Mouse (Mus musculus) embryonic facial prominence, embryonic 13.5 days (tissue): ENCODE data around the gene Senp1. TPM values are rescaled to one million over a fixed set of nuclear protein-coding genes. Genes with fewer than 3 reads are reported as not detected.

Experiments
- ATAC-seq: fragments of 200-750 bp; cut with Nextera tagmentation; 2 replicates; pipeline ENCODE4 v1.8.0; 2017; ENCODE audit warnings: low read depth; ENCODE audit not compliant: insufficient number of reproducible peaks, insufficient read depth, low FRiP score, low TSS enrichment
- H3K27ac ChIP-seq: fragments of 300-500 bp; sonication (generic); 2 replicates; pipeline ENCODE4 v1.5.1; 2015; ENCODE audit warnings: moderate library complexity, mild to moderate bottlenecking, inconsistent platforms
- H3K27me3 ChIP-seq: fragments of 300-500 bp; sonication (generic); 2 replicates; pipeline ENCODE4 v1.6.1; 2015; ENCODE audit warnings: mild to moderate bottlenecking, inconsistent platforms
- H3K36me3 ChIP-seq: fragments of 300-500 bp; sonication (generic); 2 replicates; pipeline ENCODE4 v1.6.1; 2015; ENCODE audit warnings: mild to moderate bottlenecking, inconsistent platforms
- H3K4me1 ChIP-seq: fragments of 300-500 bp; sonication (generic); 2 replicates; pipeline ENCODE4 v1.6.1; 2015; ENCODE audit warnings: inconsistent platforms
- H3K4me2 ChIP-seq: fragments of 300-500 bp; sonication (generic); 2 replicates; pipeline ENCODE4 v1.6.1; 2015; ENCODE audit warnings: moderate library complexity, mild to moderate bottlenecking, inconsistent platforms
- H3K4me3 ChIP-seq: fragments of 300-500 bp; sonication (generic); 2 replicates; pipeline ENCODE4 v1.5.1; 2015; ENCODE audit warnings: mild to moderate bottlenecking, inconsistent platforms
- H3K9ac ChIP-seq: fragments of 300-500 bp; sonication (generic); 2 replicates; pipeline ENCODE4 v1.6.1; 2015; ENCODE audit warnings: mild to moderate bottlenecking, inconsistent platforms
- H3K9me3 ChIP-seq: fragments of 300-500 bp; sonication (generic); 2 replicates; pipeline ENCODE4 v1.6.1; 2016; ENCODE audit warnings: inconsistent platforms
- WGBS: fragments of 180-500 bp; shearing (Covaris S2); methylation state at CpG from one replicate; pipeline ENCODE4 v1.1.7; 2015; ENCODE audit warnings: mixed read lengths; 5-methylcytosine and 5-hydroxymethylcytosine counted together
- polyA plus RNA-seq: library from polyadenylated mRNA; unstranded; fragments of >200 nt; fragmentation: Nextera tagmentation; extraction: Ambion mirVana; gene quantifications from 2 replicates; pipeline ENCODE4 v1.2.1, GENCODE M21; 2015

Senp1 gene
- polyA plus RNA-seq, 1 experiment from 2014 or later, result 36.5 TPM

GRCm38 (mm10) chr15:98120831-98121230 is 27.3 kb upstream of the Senp1 start:
- Histone ChIP-seq H3K27ac (no peak overlapping the region), H3K9ac (peak overlapping the region; percentile 46; the same call in 1 of the 2 replicates), H3K27me3 (no peaks in the 10 kb centered on the region), H3K4me3 (no peak overlapping the region), H3K4me2 (no peak overlapping the region), H3K4me1 (no peaks in the 10 kb centered on the region), H3K9me3 (no peaks in the 10 kb centered on the region), H3K36me3 (peaks cover 94% of the 10 kb centered on the region)
- no peak for ATAC-seq
- WGBS, result 93% methylated on average over 20 of the region's 20 CpGs

- no peaks in the 10 kb centered on the region for H3K4me1 ChIP-seq
- no peak overlapping the region for H3K4me2 ChIP-seq
- 84% methylated on average over 12 of the region's 12 CpGs for WGBS
- no peak overlapping the region for H3K4me3 ChIP-seq
- peaks cover 94% of the 10 kb centered on the region for H3K36me3 ChIP-seq
- no peaks in the 10 kb centered on the region for H3K27me3 ChIP-seq
- no peak overlapping the region for H3K9ac ChIP-seq
- no peak overlapping the region for H3K27ac ChIP-seq
- no peak for ATAC-seq
- H3K9me3 ChIP-seq, result no peaks in the 10 kb centered on the region
Measured at GRCm38 (mm10) chr15:98119363-98119762, 25.8 kb upstream of the Senp1 start.

- no peak overlapping the region for H3K27ac ChIP-seq
- ATAC-seq, result no peak
- no peaks in the 10 kb centered on the region for H3K9me3 ChIP-seq
- H3K9ac ChIP-seq, result no peak overlapping the region
- WGBS, result 87% methylated on average over 5 of the region's 5 CpGs
- no peak overlapping the region for H3K4me2 ChIP-seq
- H3K4me3 ChIP-seq, result no peak overlapping the region
- no peaks in the 10 kb centered on the region for H3K27me3 ChIP-seq
- H3K4me1 ChIP-seq, result no peaks in the 10 kb centered on the region
- peaks cover 87% of the 10 kb centered on the region for H3K36me3 ChIP-seq
Measured at GRCm38 (mm10) chr15:98116287-98116686, 22.7 kb upstream of the Senp1 start.

GRCm38 (mm10) chr15:98115779-98116163 is 22.2 kb upstream of the Senp1 start:
- 92% methylated on average over 9 of the region's 9 CpGs for WGBS
- H3K9me3 ChIP-seq, result no peaks in the 10 kb centered on the region
- no peak for ATAC-seq
- H3K27ac ChIP-seq, result no peak overlapping the region
- no peaks in the 10 kb centered on the region for H3K4me1 ChIP-seq
- no peak overlapping the region for H3K4me3 ChIP-seq
- H3K9ac ChIP-seq, result no peak overlapping the region
- peaks cover 82% of the 10 kb centered on the region for H3K36me3 ChIP-seq
- H3K27me3 ChIP-seq, result no peaks in the 10 kb centered on the region
- H3K4me2 ChIP-seq, result no peak overlapping the region

GRCm38 (mm10) chr15:98114852-98115778 is 21.6 kb upstream of the Senp1 start:
- H3K9me3 ChIP-seq, result no peaks in the 10 kb centered on the region
- H3K4me1 ChIP-seq, result peaks cover 5% of the 10 kb centered on the region; the same call in 1 of the 2 replicates
- no peak overlapping the region; the same call in 1 of the 2 replicates for H3K9ac ChIP-seq
- H3K27me3 ChIP-seq, result no peaks in the 10 kb centered on the region
- no peak overlapping the region for H3K4me3 ChIP-seq
- no peak overlapping the region for H3K27ac ChIP-seq
- ATAC-seq, result no peak
- WGBS, result 85% methylated on average over 10 of the region's 10 CpGs
- peaks cover 75% of the 10 kb centered on the region for H3K36me3 ChIP-seq
- H3K4me2 ChIP-seq, result no peak overlapping the region

GRCm38 (mm10) chr15:98114098-98114851 is 20.7 kb upstream of the Senp1 start:
- no peak for ATAC-seq
- WGBS, result 79% methylated on average over 10 of the region's 10 CpGs
- Histone ChIP-seq H3K4me3 (no peak overlapping the region), H3K4me2 (no peak overlapping the region), H3K4me1 (peaks cover 11% of the 10 kb centered on the region), H3K27ac (no peak overlapping the region), H3K36me3 (peaks cover 67% of the 10 kb centered on the region), H3K9me3 (no peaks in the 10 kb centered on the region), H3K27me3 (no peaks in the 10 kb centered on the region), H3K9ac (no peak overlapping the region)

- Histone ChIP-seq H3K36me3 (peaks cover 45% of the 10 kb centered on the region), H3K9ac (no peak overlapping the region), H3K27ac (no peak overlapping the region), H3K27me3 (no peaks in the 10 kb centered on the region), H3K9me3 (no peaks in the 10 kb centered on the region), H3K4me1 (peaks cover 25% of the 10 kb centered on the region), H3K4me3 (no peak overlapping the region), H3K4me2 (no peak overlapping the region)
- WGBS, result 77% methylated on average over 5 of the region's 5 CpGs
- ATAC-seq, result no peak
Measured at GRCm38 (mm10) chr15:98111791-98112190, 18.2 kb upstream of the Senp1 start.

GRCm38 (mm10) chr15:98108297-98109152 is 15.0 kb upstream of the Senp1 start:
- Histone ChIP-seq H3K27ac (peak overlapping the region; percentile 87), H3K4me3 (peak overlapping the region; percentile 70), H3K27me3 (no peaks in the 10 kb centered on the region), H3K9ac (peak overlapping the region; percentile 88), H3K9me3 (no peaks in the 10 kb centered on the region), H3K36me3 (peaks cover 17% of the 10 kb centered on the region), H3K4me1 (peaks cover 25% of the 10 kb centered on the region), H3K4me2 (peak overlapping the region; percentile 79)
- peak; percentile 90 for ATAC-seq
- 1% methylated on average over 37 of the region's 37 CpGs for WGBS

- 37% methylated on average over 11 of the region's 11 CpGs for WGBS
- Histone ChIP-seq H3K4me3 (peak overlapping the region; percentile 70), H3K9me3 (no peaks in the 10 kb centered on the region), H3K9ac (peak overlapping the region; percentile 88), H3K4me1 (peaks cover 25% of the 10 kb centered on the region), H3K36me3 (peaks cover 13% of the 10 kb centered on the region), H3K27me3 (no peaks in the 10 kb centered on the region), H3K4me2 (peak overlapping the region; percentile 79), H3K27ac (peak overlapping the region; percentile 87; the same call in 1 of the 2 replicates)
- no peak for ATAC-seq
Measured at GRCm38 (mm10) chr15:98107703-98108296, 14.3 kb upstream of the Senp1 start.

- Histone ChIP-seq H3K4me1 (peaks cover 25% of the 10 kb centered on the region), H3K9me3 (no peaks in the 10 kb centered on the region), H3K4me3 (peak overlapping the region; percentile 70), H3K36me3 (peaks cover 7% of the 10 kb centered on the region), H3K27ac (no peak overlapping the region), H3K9ac (0 out of 2 replicates have a peak overlapping the region, but pooled peaks have one; percentile 88), H3K27me3 (no peaks in the 10 kb centered on the region), H3K4me2 (no peak overlapping the region)
- 85% methylated on average over 6 of the region's 6 CpGs for WGBS
- ATAC-seq, result no peak
Measured at GRCm38 (mm10) chr15:98107230-98107629, 13.7 kb upstream of the Senp1 start.

GRCm38 (mm10) chr15:98106506-98106905 is 13.0 kb upstream of the Senp1 start:
- H3K9me3 ChIP-seq, result no peaks in the 10 kb centered on the region
- H3K27ac ChIP-seq, result no peak overlapping the region
- H3K27me3 ChIP-seq, result no peaks in the 10 kb centered on the region
- no peak for ATAC-seq
- peaks cover 25% of the 10 kb centered on the region for H3K4me1 ChIP-seq
- H3K4me3 ChIP-seq, result no peak overlapping the region
- no peak overlapping the region for H3K4me2 ChIP-seq
- no peaks in the 10 kb centered on the region for H3K36me3 ChIP-seq
- 77% methylated on average over 6 of the region's 6 CpGs for WGBS
- H3K9ac ChIP-seq, result no peak overlapping the region
